Mouse (Mus musculus) liver, embryonic 14.5 days (tissue): Measurements from ENCODE around the gene Mrpl49. TPM values are rescaled to one million over a fixed set of nuclear protein-coding genes. Genes with fewer than 3 reads are reported as not detected.

ENCODE experiments used
- ATAC-seq: fragments of 200-750 bp; cut with Nextera tagmentation; 2 replicates; pipeline ENCODE4 v1.8.0; 2017; ENCODE audit warnings: moderate number of reproducible peaks, mild to moderate bottlenecking, moderate library complexity; ENCODE audit not compliant: insufficient read depth
- DNase-seq, 3 experiments: peaks; one replicate each; pipeline ENCODE4 v3.0.0-alpha.2; 2012 to 2013; ENCODE audit warnings: low read depth in 3 of 3, low spot score in 3 of 3
- H3K27ac ChIP-seq: fragments of 300-500 bp; sonication (generic); 2 replicates; pipeline ENCODE4 v1.5.1; 2014; ENCODE audit warnings: moderate library complexity, mild to moderate bottlenecking, control low read depth, inconsistent platforms
- H3K27me3 ChIP-seq: fragments of 300-500 bp; sonication (generic); 2 replicates; pipeline ENCODE4 v1.6.1; 2014; ENCODE audit warnings: mild to moderate bottlenecking, low read length, moderate library complexity; ENCODE audit not compliant: control insufficient read depth, insufficient read depth
- H3K36me3 ChIP-seq: fragments of 300-500 bp; sonication (generic); replicated peaks from 2 replicates; pipeline ENCODE4 v1.6.1; 2014; ENCODE audit warnings: low read depth; ENCODE audit not compliant: control insufficient read depth, insufficient read depth
- H3K4me1 ChIP-seq, 2 experiments: fragments of 200-500 bp in 1 of 2; fragments of 300-500 bp in 1 of 2; sonication (generic) in 1 of 2; replicated peaks; 2 replicates each; pipeline ENCODE4 v1.6.1; 2012 to 2014; ENCODE audit warnings: antibody characterized with exemption in 1 of 2, inconsistent platforms in 1 of 2, low read length in 1 of 2; ENCODE audit not compliant: control insufficient read depth in 2 of 2, insufficient read depth in 2 of 2
- H3K4me2 ChIP-seq: fragments of 300-500 bp; sonication (generic); 2 replicates; pipeline ENCODE4 v1.6.1; 2014; ENCODE audit warnings: low read depth, mild to moderate bottlenecking, control low read depth, moderate library complexity
- H3K4me3 ChIP-seq, 2 experiments: fragments of 200-500 bp in 1 of 2; fragments of 300-500 bp in 1 of 2; sonication (generic) in 1 of 2; 2 replicates each; pipeline ENCODE4 v1.5.1; 2012 to 2014; ENCODE audit warnings: low read depth in 2 of 2, low read length in 2 of 2, mild to moderate bottlenecking in 2 of 2, control low read depth in 1 of 2, inconsistent platforms in 1 of 2, moderate library complexity in 1 of 2; ENCODE audit not compliant: insufficient read depth in 1 of 2
- H3K9ac ChIP-seq: fragments of 300-500 bp; sonication (generic); replicated peaks from 2 replicates; pipeline ENCODE4 v1.6.1; 2014; ENCODE audit warnings: mild to moderate bottlenecking, control low read depth, moderate library complexity
- H3K9me3 ChIP-seq: fragments of 300-500 bp; sonication (generic); 2 replicates; pipeline ENCODE4 v1.6.1; 2016; ENCODE audit warnings: low read length, mixed read lengths; ENCODE audit not compliant: control insufficient read depth
- CTCF ChIP-seq: IDR thresholded peaks from 2 replicates; pipeline ENCODE4 v1.5.1; 2016; ENCODE audit warnings: antibody characterized with exemption, low read depth, control low read depth
- EP300 ChIP-seq: IDR thresholded peaks from 2 replicates; pipeline ENCODE4 v1.6.1; 2016; ENCODE audit warnings: antibody characterized with exemption, low read depth
- WGBS: fragments of 180-500 bp; shearing (Covaris S2); extraction: QIAGEN DNeasy Blood & Tissue Kit; methylation state at CpG from one replicate; pipeline ENCODE4 v1.1.7; 2014; ENCODE audit not compliant: insufficient replicate concordance; 5-methylcytosine and 5-hydroxymethylcytosine counted together
- microRNA-seq: library from miRNA; unstranded; fragments of <30 nt; microRNA quantifications from one replicate; pipeline ENCODE4, GENCODE M21; 2016
- polyA plus RNA-seq, 2 experiments: library from polyadenylated mRNA; depleted of rRNA in 1 of 2; stranded (reverse) in 1 of 2; unstranded in 1 of 2; fragments of >200 nt; fragmentation: Nextera tagmentation in 1 of 2; extraction: Ambion mirVana in 1 of 2; gene quantifications; 2 replicates each; pipeline versions ENCODE4 v1.2.1 to v1.2.3; 2012 to 2014

Gene Mrpl49
- polyA plus RNA-seq, 2 experiments, result 29.6 to 43.7 TPM

- 88% methylated on average over 13 of the region's 13 CpGs for WGBS
- DNase-seq (no peak), ATAC-seq (no peak)
- Histone ChIP-seq H3K27me3 (no peaks in the 10 kb centered on the region), H3K9me3 (no peaks in the 10 kb centered on the region), H3K4me3 (no peak overlapping the region), H3K4me2 (no peak overlapping the region), H3K27ac (no peak overlapping the region), H3K4me1 (no peaks in the 10 kb centered on the region), H3K36me3 (peaks cover 49% of the 10 kb centered on the region), H3K9ac (no peak overlapping the region)
- TF ChIP-seq EP300 (no peak), CTCF (no peak)
Observed at GRCm38 (mm10) chr19:6007013-6007412, 50.6 kb downstream of the Mrpl49 start.

- 81% methylated on average over 11 of the region's 11 CpGs for whole genome bisulfite sequencing
- no peaks in the 10 kb centered on the region for H3K9me3 ChIP-seq
- no peak overlapping the region for H3K4me3 ChIP-seq
- H3K27me3 ChIP-seq, result no peaks in the 10 kb centered on the region
- no peak for TF ChIP-seq EP300
- no peak for TF ChIP-seq CTCF
- no peak overlapping the region for H3K27ac ChIP-seq
- H3K4me2 ChIP-seq, result no peak overlapping the region
- no peak for ATAC-seq
- no peak overlapping the region for H3K9ac ChIP-seq
- H3K36me3 ChIP-seq, result peaks cover 49% of the 10 kb centered on the region
- no peaks in the 10 kb centered on the region for H3K4me1 ChIP-seq
- no peak for DNase-seq
Observed at GRCm38 (mm10) chr19:6005541-6005940, 52.0 kb downstream of the Mrpl49 start.

Small RNA genes within 50 kb of the gene (microRNA-seq; reads per million reads assigned to microRNA genes)
- gene Mir6988, result not detected

Other genes with a start within 250 kb of the Mrpl49 start
- gene Frmd8, start 182.5 kb downstream of the Mrpl49 start, polyA plus RNA-seq (2012; rRNA removed), result 5.9 and 6.7 TPM in 2 replicates
- gene Frmd8, start 182.5 kb downstream of the Mrpl49 start, polyA plus RNA-seq (2014; fragmentation: Nextera tagmentation; extraction: Ambion mirVana), result 6.6 and 8.4 TPM in 2 replicates
- 5.3 and 5.8 TPM in 2 replicates for gene Slc25a45, start 180.0 kb downstream of the Mrpl49 start, polyA plus RNA-seq (2012; rRNA removed)
- gene Slc25a45, start 180.0 kb downstream of the Mrpl49 start, polyA plus RNA-seq (2014; fragmentation: Nextera tagmentation; extraction: Ambion mirVana), result 3.2 and 4.6 TPM in 2 replicates
- gene Tigd3, start 163.6 kb downstream of the Mrpl49 start, polyA plus RNA-seq (2012; rRNA removed), result 2.2 and 2.4 TPM in 2 replicates
- gene Tigd3, start 163.6 kb downstream of the Mrpl49 start, polyA plus RNA-seq (2014; fragmentation: Nextera tagmentation; extraction: Ambion mirVana), result 1.1 TPM in 2 replicates
- gene Dpf2, start 144.8 kb downstream of the Mrpl49 start, polyA plus RNA-seq (2012; rRNA removed), result 35.3 and 36.0 TPM in 2 replicates
- gene Dpf2, start 144.8 kb downstream of the Mrpl49 start, polyA plus RNA-seq (2014; fragmentation: Nextera tagmentation; extraction: Ambion mirVana), result 45.1 and 54.5 TPM in 2 replicates
- 2.2 and 2.3 TPM in 2 replicates for gene Cdc42ep2, start 133.0 kb downstream of the Mrpl49 start, polyA plus RNA-seq (2012; rRNA removed)
- 1.6 and 2.1 TPM in 2 replicates for gene Cdc42ep2, start 133.0 kb downstream of the Mrpl49 start, polyA plus RNA-seq (2014; fragmentation: Nextera tagmentation; extraction: Ambion mirVana)
- 60.9 and 66.4 TPM in 2 replicates for gene Pola2, start 93.6 kb downstream of the Mrpl49 start, polyA plus RNA-seq (2012; rRNA removed)
- gene Pola2, start 93.6 kb downstream of the Mrpl49 start, polyA plus RNA-seq (2014; fragmentation: Nextera tagmentation; extraction: Ambion mirVana), result 63.0 and 68.1 TPM in 2 replicates
- not detected in 2 replicates for gene Slc22a20, start 71.6 kb downstream of the Mrpl49 start, polyA plus RNA-seq (2012; rRNA removed)
- gene Slc22a20, start 71.6 kb downstream of the Mrpl49 start, polyA plus RNA-seq (2014; fragmentation: Nextera tagmentation; extraction: Ambion mirVana), result 0.08 TPM in 1 of 2 replicates, not detected in the other
- 25.4 and 28.0 TPM in 2 replicates for gene Capn1, start 41.9 kb downstream of the Mrpl49 start, polyA plus RNA-seq (2012; rRNA removed)
- 25.6 and 28.7 TPM in 2 replicates for gene Capn1, start 41.9 kb downstream of the Mrpl49 start, polyA plus RNA-seq (2014; fragmentation: Nextera tagmentation; extraction: Ambion mirVana)
- gene Syvn1, start 11.2 kb downstream of the Mrpl49 start, polyA plus RNA-seq (2012; rRNA removed), result 11.5 and 13.2 TPM in 2 replicates
- gene Syvn1, start 11.2 kb downstream of the Mrpl49 start, polyA plus RNA-seq (2014; fragmentation: Nextera tagmentation; extraction: Ambion mirVana), result 9.7 and 12.6 TPM in 2 replicates
- 853 and 969 TPM in 2 replicates for gene Fau, start 59 bp upstream of the Mrpl49 start, polyA plus RNA-seq (2012; rRNA removed)
- gene Fau, start 59 bp upstream of the Mrpl49 start, polyA plus RNA-seq (2014; fragmentation: Nextera tagmentation; extraction: Ambion mirVana), result 593 and 639 TPM in 2 replicates
- gene Znhit2, start 3.4 kb upstream of the Mrpl49 start, polyA plus RNA-seq (2012; rRNA removed), result 15.8 and 17.9 TPM in 2 replicates
- 19.3 and 20.4 TPM in 2 replicates for gene Znhit2, start 3.4 kb upstream of the Mrpl49 start, polyA plus RNA-seq (2014; fragmentation: Nextera tagmentation; extraction: Ambion mirVana)
- 35.9 and 43.4 TPM in 2 replicates for gene Tm7sf2, start 10.6 kb upstream of the Mrpl49 start, polyA plus RNA-seq (2012; rRNA removed)
- gene Tm7sf2, start 10.6 kb upstream of the Mrpl49 start, polyA plus RNA-seq (2014; fragmentation: Nextera tagmentation; extraction: Ambion mirVana), result 35.0 and 35.7 TPM in 2 replicates
- 20.7 and 21.9 TPM in 2 replicates for gene Vps51, start 19.4 kb upstream of the Mrpl49 start, polyA plus RNA-seq (2012; rRNA removed)
- gene Vps51, start 19.4 kb upstream of the Mrpl49 start, polyA plus RNA-seq (2014; fragmentation: Nextera tagmentation; extraction: Ambion mirVana), result 19.9 and 23.3 TPM in 2 replicates
- gene Tmem262, start 22.2 kb upstream of the Mrpl49 start, polyA plus RNA-seq (2012; rRNA removed), result not detected in 2 replicates
- not detected in 2 replicates for gene Tmem262, start 22.2 kb upstream of the Mrpl49 start, polyA plus RNA-seq (2014; fragmentation: Nextera tagmentation; extraction: Ambion mirVana)
- gene Gm28374, start 24.5 kb upstream of the Mrpl49 start, polyA plus RNA-seq (2012; rRNA removed), result 0.16 and 0.17 TPM in 2 replicates
- gene Gm28374, start 24.5 kb upstream of the Mrpl49 start, polyA plus RNA-seq (2014; fragmentation: Nextera tagmentation; extraction: Ambion mirVana), result 0.33 and 0.38 TPM in 2 replicates
- gene Zfpl1, start 27.2 kb upstream of the Mrpl49 start, polyA plus RNA-seq (2012; rRNA removed), result 20.8 and 24.1 TPM in 2 replicates
- 18.1 and 20.4 TPM in 2 replicates for gene Zfpl1, start 27.2 kb upstream of the Mrpl49 start, polyA plus RNA-seq (2014; fragmentation: Nextera tagmentation; extraction: Ambion mirVana)
- gene Cdca5, start 27.2 kb upstream of the Mrpl49 start, polyA plus RNA-seq (2012; rRNA removed), result 17.6 and 23.1 TPM in 2 replicates
- gene Cdca5, start 27.2 kb upstream of the Mrpl49 start, polyA plus RNA-seq (2014; fragmentation: Nextera tagmentation; extraction: Ambion mirVana), result 30.9 and 33.7 TPM in 2 replicates
- gene AC131692.1, start 36.6 kb upstream of the Mrpl49 start, polyA plus RNA-seq (2012; rRNA removed), result 0.68 TPM in 1 of 2 replicates, not detected in the other
- 0.22 TPM in 1 of 2 replicates, not detected in the other for gene AC131692.1, start 36.6 kb upstream of the Mrpl49 start, polyA plus RNA-seq (2014; fragmentation: Nextera tagmentation; extraction: Ambion mirVana)
- 4.3 and 6.4 TPM in 2 replicates for gene Naaladl1, start 48.0 kb upstream of the Mrpl49 start, polyA plus RNA-seq (2012; rRNA removed)
- 1.1 and 1.9 TPM in 2 replicates for gene Naaladl1, start 48.0 kb upstream of the Mrpl49 start, polyA plus RNA-seq (2014; fragmentation: Nextera tagmentation; extraction: Ambion mirVana)
- 18.4 and 25.5 TPM in 2 replicates for gene Sac3d1, start 60.9 kb upstream of the Mrpl49 start, polyA plus RNA-seq (2012; rRNA removed)
- gene Sac3d1, start 60.9 kb upstream of the Mrpl49 start, polyA plus RNA-seq (2014; fragmentation: Nextera tagmentation; extraction: Ambion mirVana), result 22.7 and 22.9 TPM in 2 replicates
- 39.6 and 41.8 TPM in 2 replicates for gene Snx15, start 70.5 kb upstream of the Mrpl49 start, polyA plus RNA-seq (2012; rRNA removed)
- 42.2 and 46.2 TPM in 2 replicates for gene Snx15, start 70.5 kb upstream of the Mrpl49 start, polyA plus RNA-seq (2014; fragmentation: Nextera tagmentation; extraction: Ambion mirVana)
- 0.35 and 0.57 TPM in 2 replicates for gene Batf2, start 83.2 kb upstream of the Mrpl49 start, polyA plus RNA-seq (2012; rRNA removed)
- gene Batf2, start 83.2 kb upstream of the Mrpl49 start, polyA plus RNA-seq (2014; fragmentation: Nextera tagmentation; extraction: Ambion mirVana), result 0.09 TPM in 1 of 2 replicates, not detected in the other
- gene Arl2, start 83.8 kb upstream of the Mrpl49 start, polyA plus RNA-seq (2012; rRNA removed), result 26.1 and 32.8 TPM in 2 replicates
- gene Arl2, start 83.8 kb upstream of the Mrpl49 start, polyA plus RNA-seq (2014; fragmentation: Nextera tagmentation; extraction: Ambion mirVana), result 22.4 and 27.5 TPM in 2 replicates
- not detected in 2 replicates for gene Majin, start 126.6 kb upstream of the Mrpl49 start, polyA plus RNA-seq (2012; rRNA removed)
- not detected in 2 replicates for gene Majin, start 126.6 kb upstream of the Mrpl49 start, polyA plus RNA-seq (2014; fragmentation: Nextera tagmentation; extraction: Ambion mirVana)
- not detected in 2 replicates for gene Gpha2, start 168.6 kb upstream of the Mrpl49 start, polyA plus RNA-seq (2012; rRNA removed)
- gene Gpha2, start 168.6 kb upstream of the Mrpl49 start, polyA plus RNA-seq (2014; fragmentation: Nextera tagmentation; extraction: Ambion mirVana), result not detected in 2 replicates
- gene Ppp2r5b, start 178.1 kb upstream of the Mrpl49 start, polyA plus RNA-seq (2012; rRNA removed), result 3.2 TPM in 2 replicates
- 2.4 and 2.5 TPM in 2 replicates for gene Ppp2r5b, start 178.1 kb upstream of the Mrpl49 start, polyA plus RNA-seq (2014; fragmentation: Nextera tagmentation; extraction: Ambion mirVana)
- gene Atg2a, start 183.9 kb upstream of the Mrpl49 start, polyA plus RNA-seq (2012; rRNA removed), result 5.0 and 5.4 TPM in 2 replicates
- gene Atg2a, start 183.9 kb upstream of the Mrpl49 start, polyA plus RNA-seq (2014; fragmentation: Nextera tagmentation; extraction: Ambion mirVana), result 4.1 and 4.4 TPM in 2 replicates
- 65.3 and 81.6 TPM in 2 replicates for gene Ehd1, start 218.9 kb upstream of the Mrpl49 start, polyA plus RNA-seq (2012; rRNA removed)
- gene Ehd1, start 218.9 kb upstream of the Mrpl49 start, polyA plus RNA-seq (2014; fragmentation: Nextera tagmentation; extraction: Ambion mirVana), result 38.0 and 49.6 TPM in 2 replicates
- 2.0 and 2.1 TPM in 2 replicates for gene Cdc42bpg, start 248.7 kb upstream of the Mrpl49 start, polyA plus RNA-seq (2012; rRNA removed)
- gene Cdc42bpg, start 248.7 kb upstream of the Mrpl49 start, polyA plus RNA-seq (2014; fragmentation: Nextera tagmentation; extraction: Ambion mirVana), result 0.32 and 0.33 TPM in 2 replicates